Mouse (Mus musculus) liver, postnatal 0 days (tissue): ENCODE data around the gene Fam117a. TPM values are rescaled to one million over a fixed set of nuclear protein-coding genes. Genes with fewer than 3 reads are reported as not detected.

Source experiments
- ATAC-seq: fragments of 200-750 bp; cut with Nextera tagmentation; 2 replicates; pipeline ENCODE4 v1.8.0; 2017; ENCODE audit warnings: mild to moderate bottlenecking, moderate library complexity
- DNase-seq: peaks from one replicate; pipeline ENCODE4 v3.0.0-alpha.2; 2016
- H3K27ac ChIP-seq: fragments of 300-500 bp; sonication (generic); 2 replicates; pipeline ENCODE4 v1.5.1; 2014; ENCODE audit warnings: antibody characterized with exemption, moderate library complexity, mild to moderate bottlenecking, low read depth
- H3K27me3 ChIP-seq: fragments of 300-500 bp; sonication (generic); 2 replicates; pipeline ENCODE4 v1.6.1; 2014; ENCODE audit warnings: low read length, control low read depth, mixed read lengths; ENCODE audit not compliant: insufficient read depth
- H3K36me3 ChIP-seq: fragments of 300-500 bp; sonication (generic); replicated peaks from 2 replicates; pipeline ENCODE4 v1.6.1; 2014; ENCODE audit warnings: mild to moderate bottlenecking, control low read depth, low read length, moderate library complexity, mixed read lengths; ENCODE audit not compliant: insufficient read depth
- H3K4me1 ChIP-seq: fragments of 300-500 bp; sonication (generic); 2 replicates; pipeline ENCODE4 v1.6.1; 2014; ENCODE audit warnings: antibody characterized with exemption, mild to moderate bottlenecking, control low read depth; ENCODE audit not compliant: insufficient read depth
- H3K4me2 ChIP-seq: fragments of 300-500 bp; sonication (generic); 2 replicates; pipeline ENCODE4 v1.6.1; 2014; ENCODE audit warnings: low read depth, mild to moderate bottlenecking, low read length, moderate library complexity, mixed read lengths
- H3K4me3 ChIP-seq: fragments of 300-500 bp; sonication (generic); 2 replicates; pipeline ENCODE4 v1.5.1; 2014; ENCODE audit warnings: low read depth, low read length
- H3K9ac ChIP-seq: fragments of 300-500 bp; sonication (generic); replicated peaks from 2 replicates; pipeline ENCODE4 v1.6.1; 2014; ENCODE audit warnings: mild to moderate bottlenecking, moderate library complexity
- H3K9me3 ChIP-seq: fragments of 300-500 bp; sonication (generic); 2 replicates; pipeline ENCODE4 v1.6.1; 2016; ENCODE audit warnings: mild to moderate bottlenecking, control low read depth, low read length, mixed read lengths
- CTCF ChIP-seq: sonication (generic); IDR thresholded peaks from 2 replicates; pipeline ENCODE4 v1.5.1; 2016; ENCODE audit warnings: antibody characterized with exemption, low read depth
- EP300 ChIP-seq: IDR thresholded peaks from 2 replicates; pipeline ENCODE4 v1.6.1; 2016; ENCODE audit warnings: antibody characterized with exemption, low read depth, mild to moderate bottlenecking
- WGBS: fragments of 180-500 bp; shearing (Covaris S2); extraction: QIAGEN DNeasy Blood & Tissue Kit; methylation state at CpG from one replicate; pipeline ENCODE4 v1.1.7; 2014; ENCODE audit not compliant: insufficient replicate concordance; 5-methylcytosine and 5-hydroxymethylcytosine counted together
- polyA plus RNA-seq: library from polyadenylated mRNA; unstranded; fragments of >200 nt; fragmentation: Nextera tagmentation; extraction: Ambion mirVana; gene quantifications from 2 replicates; pipeline ENCODE4 v1.2.1, GENCODE M21; 2015

The Fam117a gene
- polyA plus RNA-seq, 1 experiment from 2014 or later = 60.1 TPM

GRCm38 (mm10) chr11:95354228-95354944, 17.6 kb downstream of the Fam117a start:
- Histone ChIP-seq H3K9ac (no peak overlapping the region), H3K27me3 (no peaks in the 10 kb centered on the region), H3K27ac (peak overlapping the region; percentile 88), H3K36me3 (peaks cover 48% of the 10 kb centered on the region), H3K4me3 (peak overlapping the region; percentile 7), H3K4me1 (peaks cover 62% of the 10 kb centered on the region), H3K9me3 (no peaks in the 10 kb centered on the region), H3K4me2 (peak overlapping the region; percentile 42)
- ATAC-seq (no peak), DNase-seq (no peak)
- no peak for TF ChIP-seq CTCF
- no peak for TF ChIP-seq EP300
- 66% methylated on average over 14 of the region's 14 CpGs for WGBS

DNA sequence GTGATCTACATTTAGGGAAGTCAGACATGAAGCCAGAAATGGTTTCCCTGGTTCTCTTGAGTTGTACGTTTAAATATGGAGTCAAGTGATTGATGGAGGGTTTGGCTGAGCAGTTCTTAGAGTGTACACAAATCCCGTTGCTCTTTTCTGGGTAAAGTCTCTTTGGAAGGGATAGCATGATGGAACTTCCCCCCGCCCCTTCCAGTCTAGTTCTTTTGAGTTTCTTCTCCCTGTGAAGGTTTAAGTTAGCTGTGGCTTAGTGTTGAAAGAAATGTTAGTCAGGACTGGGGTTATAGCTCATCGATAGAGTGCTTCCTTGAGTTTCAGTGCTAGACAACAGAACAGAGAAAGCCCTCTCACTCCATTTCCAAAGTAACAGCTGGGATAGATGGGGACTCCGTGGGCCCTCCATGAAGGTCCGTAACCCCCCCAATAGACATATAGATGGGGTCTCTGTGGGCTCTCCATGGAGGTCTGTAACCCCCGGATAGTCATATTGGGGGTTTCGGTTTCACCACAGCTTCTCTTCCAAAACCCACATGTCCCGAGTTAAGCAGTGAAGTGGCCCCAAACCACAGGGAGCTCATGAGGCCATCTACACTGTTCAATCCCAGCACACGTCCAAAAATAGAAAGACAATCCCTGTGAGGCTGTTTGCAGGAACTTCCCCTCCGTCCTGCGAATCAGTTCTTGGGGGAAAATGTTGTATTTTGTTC, 18.3 kb downstream of the Fam117a start:
- H3K4me3 ChIP-seq = peak overlapping the region; percentile 22
- H3K4me2 ChIP-seq = peak overlapping the region; percentile 42
- H3K36me3 ChIP-seq = peaks cover 47% of the 10 kb centered on the region
- ATAC-seq = no peak
- no peak for DNase-seq
- peak overlapping the region; percentile 31 for H3K9ac ChIP-seq
- TF ChIP-seq EP300 (no peak), CTCF (no peak)
- peaks cover 58% of the 10 kb centered on the region for H3K4me1 ChIP-seq
- H3K27ac ChIP-seq = peak overlapping the region; percentile 88
- H3K27me3 ChIP-seq = no peaks in the 10 kb centered on the region
- 57% methylated on average over 12 of the region's 12 CpGs for WGBS
- H3K9me3 ChIP-seq = no peaks in the 10 kb centered on the region

DNA sequence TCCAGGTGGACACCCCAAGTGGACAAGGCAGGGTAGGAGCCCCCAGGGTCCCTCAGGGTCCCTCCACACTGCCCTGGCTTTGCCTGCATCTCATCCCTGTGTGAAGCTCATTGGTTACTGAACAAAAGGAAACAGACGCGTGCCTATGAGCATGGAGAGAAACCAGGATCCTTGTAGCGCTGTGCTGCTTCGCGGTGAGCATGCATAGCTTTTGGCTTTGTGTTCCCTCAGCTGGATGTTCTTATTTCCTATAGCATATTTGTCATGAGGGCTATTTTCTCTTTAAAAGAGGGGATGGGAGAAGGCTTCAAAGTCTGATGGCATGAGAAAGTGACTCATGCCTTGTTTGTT, 18.8 kb downstream of the Fam117a start:
- peak overlapping the region; percentile 22 for H3K4me3 ChIP-seq
- WGBS = 81% methylated on average over 5 of the region's 5 CpGs
- H3K4me2 ChIP-seq = peak overlapping the region; percentile 42
- no peaks in the 10 kb centered on the region for H3K27me3 ChIP-seq
- peaks cover 47% of the 10 kb centered on the region for H3K36me3 ChIP-seq
- TF ChIP-seq CTCF = no peak
- no peak for TF ChIP-seq EP300
- DNase-seq (no peak), ATAC-seq (no peak)
- peak overlapping the region; percentile 88 for H3K27ac ChIP-seq
- peak overlapping the region; percentile 31 for H3K9ac ChIP-seq
- peaks cover 53% of the 10 kb centered on the region for H3K4me1 ChIP-seq
- no peaks in the 10 kb centered on the region for H3K9me3 ChIP-seq

DNA sequence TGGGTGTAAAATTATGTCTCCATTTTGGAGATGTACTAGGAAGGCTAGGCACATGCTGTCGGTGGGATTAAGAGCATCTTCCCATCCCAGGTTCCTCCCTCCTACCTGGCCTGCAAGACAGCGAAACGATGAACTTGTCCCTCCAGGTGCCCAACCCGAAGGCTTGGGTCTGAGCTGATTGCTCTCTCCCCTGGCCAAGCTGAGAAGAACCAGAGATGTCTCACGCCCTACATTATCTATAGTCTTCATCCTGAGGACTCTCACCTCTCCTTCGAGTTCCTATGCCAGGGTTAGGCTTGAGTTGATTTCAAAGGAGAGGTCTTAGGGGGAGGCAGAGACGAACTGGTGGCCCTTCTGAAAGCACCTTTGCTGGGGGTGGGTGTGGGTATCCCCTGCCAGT, 19.2 kb downstream of the Fam117a start:
- DNase-seq = no peak
- 62% methylated on average over 7 of the region's 7 CpGs for WGBS
- no peaks in the 10 kb centered on the region for H3K9me3 ChIP-seq
- H3K27me3 ChIP-seq = no peaks in the 10 kb centered on the region
- H3K4me2 ChIP-seq = peak overlapping the region; percentile 42
- peak overlapping the region; percentile 88 for H3K27ac ChIP-seq
- H3K4me3 ChIP-seq = peak overlapping the region; percentile 22
- peak; percentile 6 for ATAC-seq
- H3K4me1 ChIP-seq = peaks cover 49% of the 10 kb centered on the region
- peak overlapping the region; percentile 31 for H3K9ac ChIP-seq
- peaks cover 46% of the 10 kb centered on the region for H3K36me3 ChIP-seq
- TF ChIP-seq EP300 = no peak
- no peak for TF ChIP-seq CTCF

GRCm38 (mm10) chr11:95356469-95357273, 19.9 kb downstream of the Fam117a start:
- DNase-seq = peak; percentile 97
- 30% methylated on average over 17 of the region's 17 CpGs for WGBS
- Histone ChIP-seq H3K4me1 (peaks cover 45% of the 10 kb centered on the region), H3K36me3 (peaks cover 45% of the 10 kb centered on the region), H3K4me3 (peak overlapping the region; percentile 22; the same call in 1 of the 2 replicates), H3K4me2 (peak overlapping the region; percentile 42), H3K27me3 (no peaks in the 10 kb centered on the region), H3K9ac (peak overlapping the region; percentile 36), H3K9me3 (no peaks in the 10 kb centered on the region), H3K27ac (peak overlapping the region; percentile 88)
- ATAC-seq = peak; percentile 97
- peak; percentile 99 for TF ChIP-seq EP300
- TF ChIP-seq CTCF = no peak

DNA sequence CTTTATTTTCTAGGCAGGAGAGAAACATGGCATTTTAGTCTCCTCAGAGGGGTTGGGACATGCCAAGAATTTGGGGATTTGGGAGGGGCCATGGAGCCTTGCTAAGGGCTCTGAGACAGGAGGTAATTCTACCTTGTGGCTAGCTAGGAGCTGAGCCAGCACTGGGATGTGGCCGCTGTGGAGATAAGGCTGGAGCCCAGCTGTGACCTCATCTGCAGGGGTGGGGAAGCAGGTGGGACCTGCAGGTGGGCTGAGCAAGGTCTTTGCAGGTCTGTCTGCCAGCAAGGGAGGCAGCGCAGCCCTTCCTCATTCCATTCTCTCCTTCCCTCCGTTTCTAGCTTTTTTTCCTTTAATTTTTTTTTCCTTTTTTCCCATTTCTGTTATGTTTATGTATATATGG, 21.4 kb downstream of the Fam117a start:
- TF ChIP-seq EP300 (no peak), CTCF (no peak)
- ATAC-seq (no peak), DNase-seq (no peak)
- no peak overlapping the region for H3K4me3 ChIP-seq
- peaks cover 46% of the 10 kb centered on the region for H3K36me3 ChIP-seq
- H3K4me1 ChIP-seq = peaks cover 38% of the 10 kb centered on the region
- WGBS = 62% methylated on average over 3 of the region's 3 CpGs
- H3K27me3 ChIP-seq = no peaks in the 10 kb centered on the region
- H3K4me2 ChIP-seq = no peak overlapping the region
- H3K9me3 ChIP-seq = no peaks in the 10 kb centered on the region
- no peak overlapping the region for H3K9ac ChIP-seq
- peak overlapping the region; percentile 88; the same call in 1 of the 2 replicates for H3K27ac ChIP-seq
